Mouse (Mus musculus): ENCODE data around the gene Igfbp4. TPM values are rescaled to one million over a fixed set of nuclear protein-coding genes. Genes with fewer than 3 reads are reported as not detected.

Gene Igfbp4
- 428 and 445 TPM in 2 replicates for polyA plus RNA-seq (2016; fragmentation: Nextera tagmentation; extraction: Ambion mirVana)

DNA sequence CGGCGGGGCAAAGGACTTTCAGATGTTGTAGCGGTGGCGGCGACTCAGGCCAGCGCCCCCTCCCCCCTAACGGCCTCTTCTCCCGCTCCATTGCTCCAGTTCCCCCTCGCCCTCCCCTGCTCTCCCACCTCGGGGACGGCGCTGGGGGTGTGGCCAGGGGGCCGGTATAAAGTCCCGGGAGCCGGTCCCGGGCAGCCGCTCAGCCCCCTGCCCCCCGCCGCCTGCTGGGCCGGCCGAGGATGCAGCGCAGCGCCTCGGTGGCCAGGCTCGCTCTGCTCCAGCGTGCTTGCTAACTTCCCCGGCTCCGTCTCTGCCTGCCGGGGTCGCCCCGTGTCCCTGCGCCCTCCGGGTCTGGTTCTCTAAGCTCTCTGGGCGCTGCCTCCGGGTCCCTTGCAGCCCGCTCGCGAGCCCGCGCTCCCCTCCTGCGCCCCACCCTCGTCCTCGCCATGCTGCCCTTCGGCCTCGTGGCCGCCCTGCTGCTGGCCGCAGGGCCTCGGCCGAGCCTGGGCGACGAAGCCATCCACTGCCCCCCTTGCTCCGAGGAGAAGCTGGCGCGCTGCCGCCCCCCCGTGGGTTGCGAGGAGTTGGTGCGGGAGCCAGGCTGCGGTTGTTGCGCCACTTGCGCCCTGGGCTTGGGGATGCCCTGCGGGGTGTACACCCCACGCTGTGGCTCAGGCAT lies at the start of gene Igfbp4:
Gene Igfbp4 (plus strand): TSS at position 194 of the 679 bp plus-strand sequence.
- peak within 1 kb of the TSS; percentile 65 for H3K4me3 ChIP-seq
- H3K4me1 ChIP-seq: peaks cover 45% of the 10 kb centered on the region
- ATAC-seq (ENCODE audit: low FRiP score): peak; percentile 77
- no peaks in the 10 kb centered on the region for H3K36me3 ChIP-seq
- WGBS: under 1% methylated on average over 60 of the region's 63 CpGs
- H3K27ac ChIP-seq: peak within 1 kb of the TSS; percentile 91
- no peaks in the 10 kb centered on the region for H3K9me3 ChIP-seq (replicated peaks)
- H3K27me3 ChIP-seq: no peaks in the 10 kb centered on the region
- peak within 1 kb of the TSS; percentile 88 for H3K9ac ChIP-seq
- peak within 1 kb of the TSS; percentile 95 for H3K4me2 ChIP-seq (replicated peaks)

DNA sequence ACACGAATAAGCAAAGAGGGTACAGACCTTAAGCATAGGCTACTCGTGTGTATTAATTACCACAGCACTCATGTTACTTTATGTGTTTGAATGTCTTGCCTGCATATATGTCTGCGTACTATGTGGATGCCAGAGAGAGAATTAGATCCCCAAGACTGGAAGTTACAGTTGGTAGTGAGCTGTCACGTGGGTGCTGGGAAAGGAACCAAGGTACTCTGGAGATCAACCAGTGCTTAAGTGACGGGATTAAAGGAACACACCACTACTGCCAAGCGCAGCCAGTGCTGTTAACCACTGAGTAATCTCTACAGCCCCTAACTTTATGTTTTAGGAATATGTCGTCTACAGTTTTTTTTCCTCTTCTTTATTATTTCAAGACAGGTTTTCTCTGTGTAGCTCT lies 45.1 kb upstream of the Igfbp4 start:
- no peak for ATAC-seq (ENCODE audit: low FRiP score)
- no peak overlapping the region for H3K27ac ChIP-seq
- H3K4me3 ChIP-seq: no peak overlapping the region
- WGBS: 94% methylated on average over 7 of the region's 7 CpGs
- no peaks in the 10 kb centered on the region for H3K27me3 ChIP-seq
- H3K9ac ChIP-seq: no peak overlapping the region
- H3K9me3 ChIP-seq (replicated peaks): no peaks in the 10 kb centered on the region
- H3K36me3 ChIP-seq: peaks cover 81% of the 10 kb centered on the region
- no peak overlapping the region for H3K4me2 ChIP-seq (replicated peaks)
- H3K4me1 ChIP-seq: no peaks in the 10 kb centered on the region

DNA sequence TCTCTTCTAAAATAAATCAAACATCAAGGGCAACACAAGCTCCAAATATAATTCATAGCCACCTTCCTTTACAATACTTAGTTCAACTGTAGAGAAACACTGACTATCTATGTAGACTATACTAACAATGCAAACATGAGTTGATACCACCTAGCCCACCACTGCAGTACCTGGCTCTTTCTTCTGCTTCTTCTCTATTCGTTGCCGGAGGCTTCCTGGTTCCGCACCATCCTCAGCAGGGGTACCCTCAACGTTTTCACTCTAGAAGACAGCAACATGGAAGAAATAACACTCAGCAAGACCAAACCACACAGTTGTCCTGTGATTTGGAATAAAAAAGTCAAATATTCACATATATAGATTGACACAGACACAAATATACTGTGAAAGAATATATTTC lies 43.4 kb upstream of the Igfbp4 start:
- no peaks in the 10 kb centered on the region for H3K27me3 ChIP-seq
- no peak overlapping the region for H3K27ac ChIP-seq
- no peak overlapping the region for H3K4me3 ChIP-seq
- WGBS: 93% methylated on average over 4 of the region's 4 CpGs
- no peaks in the 10 kb centered on the region for H3K9me3 ChIP-seq (replicated peaks)
- H3K4me2 ChIP-seq (replicated peaks): no peak overlapping the region
- H3K9ac ChIP-seq: no peak overlapping the region
- H3K4me1 ChIP-seq: no peaks in the 10 kb centered on the region
- peaks cover 78% of the 10 kb centered on the region for H3K36me3 ChIP-seq
- no peak for ATAC-seq (ENCODE audit: low FRiP score)

DNA sequence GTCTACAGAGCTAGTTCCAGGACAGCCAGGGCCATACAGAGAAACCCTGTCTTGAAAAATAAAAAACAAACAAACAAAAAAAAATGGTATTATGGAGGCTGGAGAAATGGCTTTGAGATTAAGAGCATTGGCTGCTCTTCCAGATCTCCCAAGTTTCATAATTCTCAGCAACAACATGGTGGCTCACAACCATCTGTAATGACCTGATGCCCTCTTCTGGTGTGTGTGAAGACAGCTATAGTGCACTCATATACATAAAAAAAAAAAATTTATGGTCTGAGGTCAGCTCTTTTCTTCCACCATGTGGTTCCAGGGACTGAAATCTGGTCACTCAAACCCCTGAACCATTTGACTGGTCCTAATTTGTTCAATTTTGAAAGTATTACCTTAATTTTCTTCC lies 42.3 kb upstream of the Igfbp4 start:
- Histone ChIP-seq H3K9ac (no peak overlapping the region), H3K9me3 (replicated peaks) (no peaks in the 10 kb centered on the region), H3K4me1 (no peaks in the 10 kb centered on the region), H3K27ac (no peak overlapping the region), H3K27me3 (no peaks in the 10 kb centered on the region), H3K4me3 (no peak overlapping the region), H3K4me2 (replicated peaks) (no peak overlapping the region), H3K36me3 (peaks cover 77% of the 10 kb centered on the region)
- ATAC-seq (ENCODE audit: low FRiP score): no peak

- H3K27me3 ChIP-seq: no peaks in the 10 kb centered on the region
- H3K36me3 ChIP-seq: peaks cover 76% of the 10 kb centered on the region
- ATAC-seq (ENCODE audit: low FRiP score): no peak
- no peaks in the 10 kb centered on the region for H3K9me3 ChIP-seq (replicated peaks)
- H3K4me1 ChIP-seq: no peaks in the 10 kb centered on the region
- WGBS: 89% methylated on average over 11 of the region's 11 CpGs
- no peak overlapping the region for H3K27ac ChIP-seq
- H3K9ac ChIP-seq: no peak overlapping the region
- H3K4me2 ChIP-seq (replicated peaks): no peak overlapping the region
- H3K4me3 ChIP-seq: no peak overlapping the region
Observed at GRCm38 (mm10) chr11:98999243-98999642, 41.8 kb upstream of the Igfbp4 start.

- Histone ChIP-seq H3K36me3 (peaks cover 44% of the 10 kb centered on the region), H3K9me3 (replicated peaks) (no peaks in the 10 kb centered on the region), H3K4me3 (no peak overlapping the region), H3K27me3 (no peaks in the 10 kb centered on the region), H3K4me1 (no peaks in the 10 kb centered on the region), H3K4me2 (replicated peaks) (no peak overlapping the region), H3K27ac (no peak overlapping the region), H3K9ac (no peak overlapping the region)
- 93% methylated on average over 9 of the region's 9 CpGs for WGBS
- ATAC-seq (ENCODE audit: low FRiP score): no peak
Observed at GRCm38 (mm10) chr11:99006788-99007187, 34.3 kb upstream of the Igfbp4 start.

- peaks cover 39% of the 10 kb centered on the region for H3K36me3 ChIP-seq
- no peak overlapping the region for H3K27ac ChIP-seq
- no peak overlapping the region for H3K4me3 ChIP-seq
- no peaks in the 10 kb centered on the region for H3K4me1 ChIP-seq
- H3K27me3 ChIP-seq: no peaks in the 10 kb centered on the region
- H3K9ac ChIP-seq: no peak overlapping the region
- H3K4me2 ChIP-seq (replicated peaks): no peak overlapping the region
- 91% methylated on average over 4 of the region's 4 CpGs for WGBS
- H3K9me3 ChIP-seq (replicated peaks): no peaks in the 10 kb centered on the region
- ATAC-seq (ENCODE audit: low FRiP score): no peak
Observed at GRCm38 (mm10) chr11:99010124-99010523, 30.9 kb upstream of the Igfbp4 start.

DNA sequence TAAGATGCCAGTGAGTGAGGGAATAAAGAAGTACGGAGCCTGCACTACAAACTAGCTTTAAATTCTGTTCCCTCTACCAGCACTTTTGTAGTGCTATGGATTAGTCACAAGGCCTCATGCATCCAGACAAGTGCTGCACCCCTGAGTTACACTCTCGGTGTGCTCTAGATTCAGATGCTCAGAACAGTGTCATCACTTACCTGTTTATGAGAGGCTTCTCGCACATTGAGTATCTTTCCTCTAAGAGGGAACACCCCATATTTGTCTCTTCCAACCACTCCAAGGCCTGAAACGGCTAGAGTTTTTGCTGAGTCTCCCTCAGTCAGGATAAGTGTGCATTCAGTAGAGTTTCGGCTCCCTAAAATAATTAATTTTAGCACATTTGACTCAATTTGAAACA lies 30.3 kb upstream of the Igfbp4 start:
- no peak for ATAC-seq (ENCODE audit: low FRiP score)
- Histone ChIP-seq H3K9me3 (replicated peaks) (no peaks in the 10 kb centered on the region), H3K4me2 (replicated peaks) (no peak overlapping the region), H3K27ac (no peak overlapping the region), H3K4me3 (no peak overlapping the region), H3K9ac (no peak overlapping the region), H3K36me3 (peaks cover 43% of the 10 kb centered on the region), H3K4me1 (no peaks in the 10 kb centered on the region), H3K27me3 (no peaks in the 10 kb centered on the region)
- WGBS: 96% methylated on average over 5 of the region's 5 CpGs

DNA sequence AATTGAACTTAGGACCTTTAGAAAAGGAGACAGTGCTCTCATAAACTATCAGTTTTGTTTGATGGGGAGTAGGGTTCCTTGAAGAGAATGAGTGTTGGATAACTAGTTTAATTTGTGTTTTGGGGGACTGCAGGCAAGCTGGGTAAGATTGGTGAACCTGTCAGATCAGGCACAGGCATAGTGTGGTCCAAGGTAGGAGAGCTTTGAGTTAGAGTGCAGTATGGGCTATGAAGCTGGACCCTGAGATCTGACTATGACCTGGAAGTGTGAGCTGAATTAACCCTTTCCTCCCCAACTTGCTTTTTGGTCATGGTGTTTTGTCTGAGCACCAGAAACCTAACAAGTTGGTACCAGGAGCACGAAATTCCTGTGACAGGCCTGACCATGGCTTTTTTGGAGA lies 27.2 kb upstream of the Igfbp4 start:
- H3K36me3 ChIP-seq: peaks cover 52% of the 10 kb centered on the region
- no peak overlapping the region for H3K27ac ChIP-seq
- no peaks in the 10 kb centered on the region for H3K27me3 ChIP-seq
- no peaks in the 10 kb centered on the region for H3K4me1 ChIP-seq
- ATAC-seq (ENCODE audit: low FRiP score): no peak
- H3K4me2 ChIP-seq (replicated peaks): no peak overlapping the region
- no peaks in the 10 kb centered on the region for H3K9me3 ChIP-seq (replicated peaks)
- WGBS: 86% methylated on average over 1 of the region's 1 CpGs
- no peak overlapping the region for H3K9ac ChIP-seq
- no peak overlapping the region for H3K4me3 ChIP-seq

- no peak for ATAC-seq (ENCODE audit: low FRiP score)
- H3K36me3 ChIP-seq: peaks cover 37% of the 10 kb centered on the region
Observed at GRCm38 (mm10) chr11:99019844-99020243, 21.2 kb upstream of the Igfbp4 start.

DNA sequence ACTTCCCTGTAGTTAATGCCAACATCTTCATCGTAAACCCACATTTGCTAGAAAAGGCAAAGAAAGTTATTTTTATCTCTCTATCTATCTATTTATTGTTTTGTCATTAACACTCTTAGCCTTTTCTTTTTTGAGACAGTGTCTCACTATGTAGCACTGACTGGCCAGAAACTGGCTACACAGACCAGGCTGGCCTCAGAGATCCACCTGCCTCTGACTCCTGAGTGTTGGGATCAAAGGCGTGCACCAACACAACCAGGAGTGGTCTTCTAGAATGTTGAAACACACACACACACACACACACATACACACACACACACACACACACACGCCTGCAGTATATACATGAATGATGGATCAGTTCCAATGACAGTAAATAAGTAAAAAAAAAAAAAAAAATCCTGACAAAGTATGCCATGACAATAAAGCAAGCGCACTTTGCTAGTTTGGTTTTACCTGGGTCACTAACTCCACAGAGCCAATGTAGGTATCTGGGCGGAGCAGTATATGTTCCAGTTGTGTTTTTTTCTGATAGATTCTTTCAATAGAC lies 18.6 kb upstream of the Igfbp4 start:
- Histone ChIP-seq H3K9me3 (replicated peaks) (no peaks in the 10 kb centered on the region), H3K4me1 (peaks cover 18% of the 10 kb centered on the region), H3K36me3 (peaks cover 25% of the 10 kb centered on the region), H3K27ac (no peak overlapping the region), H3K27me3 (no peaks in the 10 kb centered on the region), H3K4me2 (replicated peaks) (peak overlapping the region; percentile 72), H3K9ac (peak overlapping the region; percentile 69; the same call in 1 of the 2 replicates), H3K4me3 (peak overlapping the region; percentile 69)
- no peak for ATAC-seq (ENCODE audit: low FRiP score)
- WGBS: 86% methylated on average over 5 of the region's 5 CpGs

More at GRCm38 (mm10) chr11:99019844-99020243, 21.2 kb upstream of the Igfbp4 start:
- H3K9me3 ChIP-seq (replicated peaks): no peaks in the 10 kb centered on the region
- H3K27ac ChIP-seq: no peak overlapping the region
- H3K4me2 ChIP-seq (replicated peaks): no peak overlapping the region
- H3K4me3 ChIP-seq: no peak overlapping the region
- no peak overlapping the region for H3K9ac ChIP-seq
- no peaks in the 10 kb centered on the region for H3K27me3 ChIP-seq
- H3K4me1 ChIP-seq: peaks cover 18% of the 10 kb centered on the region
- 93% methylated on average over 6 of the region's 6 CpGs for WGBS

DNA sequence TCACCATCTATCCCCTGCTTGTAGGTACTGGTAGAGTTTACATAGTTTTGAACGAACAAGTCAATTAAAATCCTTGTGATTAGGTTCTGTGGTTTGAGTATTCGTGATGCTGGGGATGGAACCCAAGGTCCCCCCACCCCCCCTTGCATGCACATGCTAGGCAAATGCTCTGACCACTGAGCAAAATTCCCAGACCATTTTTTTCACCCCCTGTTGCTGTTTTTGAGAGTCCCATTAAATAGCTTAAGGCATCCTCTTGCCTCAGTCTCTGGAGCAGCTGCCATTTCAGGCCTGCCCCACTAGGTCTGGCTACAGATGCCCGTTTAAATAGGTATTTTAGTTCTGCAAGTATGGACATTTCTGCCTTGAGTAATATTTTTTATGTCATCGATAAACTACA lies 17.9 kb upstream of the Igfbp4 start:
- no peak for ATAC-seq (ENCODE audit: low FRiP score)
- H3K4me2 ChIP-seq (replicated peaks): peak overlapping the region; percentile 72
- peaks cover 18% of the 10 kb centered on the region for H3K4me1 ChIP-seq
- WGBS: 11% methylated on average over 4 of the region's 4 CpGs
- no peaks in the 10 kb centered on the region for H3K9me3 ChIP-seq (replicated peaks)
- H3K27ac ChIP-seq: peak overlapping the region; percentile 8; the same call in 1 of the 2 replicates
- peak overlapping the region; percentile 69 for H3K4me3 ChIP-seq
- peak overlapping the region; percentile 69 for H3K9ac ChIP-seq
- no peaks in the 10 kb centered on the region for H3K27me3 ChIP-seq
- peaks cover 19% of the 10 kb centered on the region for H3K36me3 ChIP-seq

All from hindbrain, embryonic 12.5 days (tissue).